Mouse (Mus musculus) liver, adult 2 months (tissue): ENCODE measurements at regions not wholly inside any gene's neighbourhood (a gene's known extent, or its start where the extent isn't known, plus 50 kb on each side); places are given as distances from the start of the nearest gene placed in this dataset.

Experiments used
- DNase-seq: peaks from one replicate; pipeline ENCODE4 v3.0.0-alpha.2; 2011; ENCODE audit warnings: low read depth, low spot score; ENCODE audit errors: extremely low read depth
- H3K27ac ChIP-seq: fragments of 200-500 bp; replicated peaks from 2 replicates; pipeline ENCODE4 v1.5.1; 2012; ENCODE audit warnings: low read depth, mild to moderate bottlenecking, control low read depth, inconsistent platforms, low read length; ENCODE audit not compliant: insufficient read depth
- H3K27me3 ChIP-seq: fragments of 200-500 bp; 2 replicates; pipeline ENCODE4 v1.6.1; 2012; ENCODE audit warnings: mild to moderate bottlenecking, moderate library complexity, low read length, inconsistent platforms; ENCODE audit not compliant: control insufficient read depth, insufficient read depth
- H3K36me3 ChIP-seq: fragments of 200-500 bp; 2 replicates; pipeline ENCODE4 v1.6.1; 2012; ENCODE audit warnings: low read length, inconsistent platforms; ENCODE audit not compliant: control insufficient read depth, insufficient read depth
- H3K4me1 ChIP-seq: fragments of 200-500 bp; 2 replicates; pipeline ENCODE4 v1.6.1; 2011; ENCODE audit warnings: low read length; ENCODE audit not compliant: control insufficient read depth, insufficient read depth
- H3K4me3 ChIP-seq: fragments of 200-500 bp; 2 replicates; pipeline ENCODE4 v1.5.1; 2011; ENCODE audit warnings: low read depth, mild to moderate bottlenecking, control low read depth, low read length, moderate library complexity; ENCODE audit not compliant: insufficient read depth
- H3K79me2 ChIP-seq: fragments of 200-500 bp; 2 replicates; pipeline ENCODE4 v1.6.1; 2012; ENCODE audit warnings: inconsistent platforms, mild to moderate bottlenecking, low read length, moderate library complexity; ENCODE audit not compliant: control insufficient read depth, insufficient read depth
- H3K9ac ChIP-seq: fragments of 200-500 bp; 2 replicates; pipeline ENCODE4 v1.6.1; 2012; ENCODE audit warnings: low read depth, mild to moderate bottlenecking, control low read depth, inconsistent platforms, low read length
- CTCF ChIP-seq: fragments of 200-500 bp; IDR thresholded peaks from 2 replicates; pipeline ENCODE4 v1.5.1; 2011; ENCODE audit warnings: low read depth, low read length, control low read depth
- POLR2A ChIP-seq: fragments of 200-500 bp; IDR thresholded peaks from 2 replicates; pipeline ENCODE4 v1.6.1; 2011; ENCODE audit warnings: low read length, control low read depth; ENCODE audit not compliant: insufficient read depth; ENCODE audit errors: extremely low read depth
- WGBS: fragments of 180-500 bp; shearing (Covaris S2); methylation state at CpG from one replicate; pipeline ENCODE4 v1.1.7; 2018; 5-methylcytosine and 5-hydroxymethylcytosine counted together

GRCm38 (mm10) chr16:97252551-97252950 lies 82.0 kb upstream of the Dscam start:
- Histone ChIP-seq H3K27ac (no peak overlapping the region), H3K36me3 (no peaks in the 10 kb centered on the region), H3K79me2 (no peaks in the 10 kb centered on the region), H3K9ac (no peak overlapping the region), H3K27me3 (no peaks in the 10 kb centered on the region), H3K4me3 (no peak overlapping the region), H3K4me1 (no peaks in the 10 kb centered on the region)
- TF ChIP-seq POLR2A (no peak), CTCF (no peak)
- WGBS, result 67% methylated on average over 1 of the region's 1 CpGs
- DNase-seq, result no peak

DNA sequence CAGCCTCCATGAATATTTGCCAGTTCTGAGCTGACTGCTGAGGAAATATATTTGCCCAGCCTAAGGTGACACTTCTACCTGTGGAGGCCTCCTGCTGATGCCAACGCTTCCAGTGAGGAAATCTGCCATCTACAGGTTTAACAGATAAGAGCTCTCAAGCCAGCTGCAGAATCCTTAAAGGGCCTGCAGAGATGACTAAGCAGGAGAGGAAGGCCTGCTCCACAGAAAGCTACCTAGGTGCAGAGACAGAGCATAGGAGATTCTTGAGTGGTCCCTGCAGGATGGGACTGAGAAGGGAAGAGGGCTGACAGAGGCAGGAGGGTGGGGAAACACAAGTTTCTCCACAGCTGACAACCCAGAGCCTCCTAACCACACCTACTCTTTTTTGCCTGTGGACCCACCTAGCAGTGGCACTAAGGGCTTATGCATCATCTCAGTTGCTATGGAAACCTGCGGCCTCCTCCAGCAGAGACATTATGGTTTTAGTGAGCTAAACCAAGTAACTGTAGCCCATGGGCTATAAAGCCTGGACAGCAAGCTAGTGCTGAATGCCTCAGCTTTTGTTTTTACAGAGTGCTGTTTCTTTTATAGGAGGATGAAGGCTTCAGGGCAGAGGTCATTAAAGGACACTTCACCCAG lies 82.6 kb upstream of the Dscam start:
- 61% methylated on average over 2 of the region's 2 CpGs for WGBS
- H3K27ac ChIP-seq, result no peak overlapping the region
- no peaks in the 10 kb centered on the region for H3K4me1 ChIP-seq
- no peaks in the 10 kb centered on the region for H3K27me3 ChIP-seq
- H3K79me2 ChIP-seq, result no peaks in the 10 kb centered on the region
- no peaks in the 10 kb centered on the region for H3K36me3 ChIP-seq
- no peak overlapping the region for H3K9ac ChIP-seq
- no peak for DNase-seq
- H3K4me3 ChIP-seq, result no peak overlapping the region
- TF ChIP-seq POLR2A (no peak), CTCF (no peak)

DNA sequence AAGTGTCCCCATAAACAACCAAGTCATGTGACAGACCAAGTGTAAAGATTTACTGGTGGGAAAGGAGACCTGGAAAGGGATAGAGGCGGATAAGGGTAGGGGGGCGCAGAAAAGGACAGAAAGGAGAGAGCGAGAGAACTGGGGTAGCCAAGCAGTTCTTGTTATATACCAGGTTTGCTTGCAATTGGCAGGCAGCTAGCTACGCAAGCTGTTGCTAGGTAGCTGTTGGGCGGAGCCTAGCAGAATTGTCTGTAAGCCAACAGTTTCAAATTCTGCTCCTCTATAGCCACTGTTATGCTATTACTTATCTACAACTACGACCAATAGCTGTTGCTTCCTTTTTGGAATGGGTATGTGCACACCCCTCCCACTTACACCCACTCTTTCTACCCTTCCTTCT lies 88.3 kb upstream of the Dscam start:
- WGBS, result 88% methylated on average over 6 of the region's 6 CpGs
- H3K27ac ChIP-seq, result no peak overlapping the region
- TF ChIP-seq CTCF (no peak), POLR2A (no peak)
- no peak for DNase-seq
- no peaks in the 10 kb centered on the region for H3K79me2 ChIP-seq
- H3K4me1 ChIP-seq, result no peaks in the 10 kb centered on the region
- H3K27me3 ChIP-seq, result no peaks in the 10 kb centered on the region
- no peak overlapping the region for H3K9ac ChIP-seq
- H3K36me3 ChIP-seq, result no peaks in the 10 kb centered on the region
- no peak overlapping the region for H3K4me3 ChIP-seq

DNA sequence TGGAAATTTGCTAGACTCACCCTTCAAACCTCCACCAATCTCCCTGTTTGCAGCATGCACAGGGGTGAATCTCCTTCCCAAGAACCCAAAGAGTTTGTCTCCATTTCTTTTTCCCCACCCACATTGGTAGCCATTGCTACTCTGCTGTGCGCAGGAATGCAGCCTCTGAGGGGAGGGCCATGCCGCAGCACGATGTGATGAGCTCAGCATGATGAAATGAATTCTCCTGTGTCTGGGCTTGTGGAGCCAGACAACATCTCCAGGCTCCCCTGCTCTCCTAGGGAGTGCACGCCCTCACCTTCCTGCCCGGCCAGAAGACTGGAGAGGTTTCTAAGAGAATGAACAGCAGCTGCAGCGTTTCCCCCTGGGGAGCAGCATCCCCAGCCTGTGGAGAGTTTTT lies 92.9 kb upstream of the Dscam start:
- Histone ChIP-seq H3K9ac (no peak overlapping the region), H3K4me1 (no peaks in the 10 kb centered on the region), H3K27me3 (no peaks in the 10 kb centered on the region; the same call in 1 of the 2 replicates), H3K36me3 (no peaks in the 10 kb centered on the region), H3K27ac (no peak overlapping the region), H3K79me2 (no peaks in the 10 kb centered on the region), H3K4me3 (no peak overlapping the region)
- 23% methylated on average over 6 of the region's 6 CpGs for WGBS
- no peak for DNase-seq
- TF ChIP-seq POLR2A, result no peak
- no peak for TF ChIP-seq CTCF

- no peaks in the 10 kb centered on the region for H3K79me2 ChIP-seq
- DNase-seq, result no peak
- no peaks in the 10 kb centered on the region for H3K36me3 ChIP-seq
- no peaks in the 10 kb centered on the region for H3K4me1 ChIP-seq
- no peak overlapping the region for H3K27ac ChIP-seq
- no peak for TF ChIP-seq POLR2A
- no peak for TF ChIP-seq CTCF
- 83% methylated on average over 7 of the region's 7 CpGs for WGBS
- no peak overlapping the region for H3K9ac ChIP-seq
- H3K27me3 ChIP-seq, result no peaks in the 10 kb centered on the region; the same call in 1 of the 2 replicates
- no peak overlapping the region for H3K4me3 ChIP-seq
These were observed 86.0 kb upstream of the Bace2 start for GRCm38 (mm10) chr16:97270417-97271133.

DNA sequence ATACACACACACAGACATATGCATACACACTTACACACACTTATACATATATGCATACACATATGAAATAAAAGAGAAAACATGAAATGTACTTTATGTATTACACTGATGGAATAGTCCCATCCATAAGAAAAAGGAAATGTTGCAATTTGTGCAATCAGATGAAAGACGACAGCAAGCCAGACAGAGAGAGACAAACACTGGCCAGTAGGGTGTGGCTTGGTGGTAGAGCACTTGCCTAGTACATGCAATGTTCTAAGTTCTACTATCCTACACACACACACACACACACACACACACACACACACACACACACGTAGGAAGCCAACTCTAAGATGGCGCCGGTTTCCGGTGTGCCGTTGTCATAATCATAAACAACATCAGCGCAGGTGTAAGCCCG lies 85.3 kb upstream of the Bace2 start:
- no peak for DNase-seq
- no peaks in the 10 kb centered on the region for H3K79me2 ChIP-seq
- H3K36me3 ChIP-seq, result no peaks in the 10 kb centered on the region
- H3K27me3 ChIP-seq, result no peaks in the 10 kb centered on the region; the same call in 1 of the 2 replicates
- H3K27ac ChIP-seq, result no peak overlapping the region
- TF ChIP-seq POLR2A (no peak), CTCF (no peak)
- 82% methylated on average over 8 of the region's 8 CpGs for WGBS
- H3K4me1 ChIP-seq, result no peaks in the 10 kb centered on the region
- no peak overlapping the region for H3K4me3 ChIP-seq
- H3K9ac ChIP-seq, result no peak overlapping the region
